Mouse (Mus musculus) megakaryocyte, embryonic 14.5 days (primary cell): ENCODE data around the gene Ttc27.

Experiments
- FLI1 ChIP-seq: IDR thresholded peaks from 2 replicates; pipeline ENCODE4 v1.6.1; 2012; ENCODE audit warnings: low read length, inconsistent platforms, mixed read lengths
- GATA1 ChIP-seq: IDR thresholded peaks from 3 replicates; pipeline ENCODE4 v1.6.1; 2012; ENCODE audit warnings: mixed read lengths, low read length, inconsistent platforms, borderline replicate concordance

GRCm38 (mm10) chr17:74843486-74843885, 126.0 kb downstream of the Ttc27 start:
- TF ChIP-seq GATA1 (no peak), FLI1 (no peak)
